Mouse (Mus musculus) megakaryocyte progenitor cell, adult 5-6 weeks (primary cell): Measurements from ENCODE around the gene Grik4. TPM values are rescaled to one million over a fixed set of nuclear protein-coding genes. Genes with fewer than 3 reads are reported as not detected.
"Not testable (repeated sequence)": the region's sequence is repeated elsewhere in the genome, so short reads cannot be mapped to it uniquely, and the experiment has no call there.

Source experiments
- ATAC-seq: replicated peaks from 2 replicates; pipeline ENCODE4 v1.8.0; 2016; ENCODE audit warnings: mild to moderate bottlenecking, moderate TSS enrichment, inconsistent platforms; ENCODE audit not compliant: poor library complexity
- total RNA-seq, 2 experiments: library from RNA; stranded (forward) in 1 of 2; stranded (reverse) in 1 of 2; fragments of 157-497, 149-512 nt in 1 of 2; fragments of 200-1000 nt in 1 of 2; gene quantifications; 2 replicates each; pipeline versions ENCODE4 v1.2.3 to v1.2.4; 2015 to 2017

Gene Grik4
- total RNA-seq, 2 experiments from 2014 or later, result not detected

DNA sequence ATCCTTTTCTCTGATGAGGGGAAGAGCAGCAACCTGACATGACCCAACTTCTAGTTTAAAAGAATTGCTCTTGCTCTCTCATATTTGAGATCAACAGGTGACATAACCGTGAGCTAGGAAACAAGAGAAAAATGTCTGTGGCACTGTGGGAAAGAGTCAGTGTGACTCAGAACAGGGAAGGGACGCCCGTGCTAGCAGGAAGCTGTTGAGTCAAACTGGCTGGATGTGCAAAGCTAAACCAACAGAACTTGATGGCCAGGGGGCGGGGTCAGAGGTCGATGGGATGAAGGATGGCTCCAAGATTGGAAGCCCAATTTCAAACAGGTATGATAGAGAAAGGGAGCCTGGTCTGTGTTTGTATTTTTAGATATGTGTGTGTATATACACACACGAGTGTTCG, 144.2 kb downstream of the Grik4 start:
- ATAC-seq, result no peak

DNA sequence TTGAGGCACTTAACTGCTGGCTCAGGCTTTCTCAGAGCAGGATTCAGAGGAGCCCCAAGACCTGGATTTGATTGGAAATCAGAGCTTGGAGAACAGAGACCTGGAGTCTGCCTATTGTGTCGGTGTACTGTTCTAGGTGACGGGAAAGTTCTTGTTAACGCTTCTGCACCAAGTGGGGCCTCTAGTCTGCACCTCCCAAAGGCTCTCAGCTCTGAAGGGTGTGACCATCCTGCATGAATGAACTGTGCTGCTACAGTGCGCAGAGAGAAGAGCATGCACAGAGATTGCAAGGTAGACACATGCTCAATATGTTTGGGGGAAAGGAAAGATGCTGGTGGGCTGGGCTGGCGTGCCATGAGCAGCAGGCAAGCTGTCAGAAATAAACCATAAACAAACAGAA, 144.6 kb downstream of the Grik4 start:
- ATAC-seq, result no peak

DNA sequence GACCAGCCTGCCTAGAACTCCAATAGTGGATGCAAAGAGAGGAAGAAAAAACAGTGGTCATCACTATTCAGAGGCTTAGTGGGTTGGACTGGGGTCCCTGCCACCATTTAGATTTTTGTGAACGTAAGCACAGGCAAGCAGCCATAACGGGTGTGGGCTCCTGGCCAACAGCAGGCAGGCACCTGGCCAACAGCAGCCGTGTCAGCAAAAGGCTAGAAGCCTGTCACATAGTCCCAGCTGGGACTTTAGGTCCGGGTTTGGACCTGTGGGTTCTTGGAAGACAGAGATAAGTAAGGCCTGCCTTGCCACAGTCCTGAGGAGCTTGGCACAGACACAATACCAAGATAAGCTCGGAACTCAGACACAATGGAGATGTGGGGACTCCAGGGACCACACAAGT, 145.1 kb downstream of the Grik4 start:
- peak; percentile 46 for ATAC-seq

DNA sequence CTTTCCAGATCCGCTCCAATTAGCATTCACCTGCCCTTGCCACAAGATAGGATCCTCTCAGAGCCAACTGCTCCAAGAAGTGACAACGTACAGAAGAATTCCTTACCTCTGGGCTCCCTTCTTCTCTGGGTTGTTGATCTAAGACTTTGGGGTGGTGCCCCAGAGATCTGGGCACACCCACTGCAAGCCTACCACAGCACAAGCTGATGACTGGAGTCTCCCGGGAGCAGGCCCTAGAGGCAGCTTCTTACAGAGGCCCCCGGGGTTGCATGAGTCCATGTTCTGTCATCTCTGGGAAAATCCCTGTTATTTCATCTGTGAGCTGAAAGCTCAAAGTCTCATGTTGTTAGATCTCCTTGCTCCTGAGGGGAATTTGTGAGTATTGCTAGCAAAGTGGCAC, 146.0 kb downstream of the Grik4 start:
- ATAC-seq, result no peak

DNA sequence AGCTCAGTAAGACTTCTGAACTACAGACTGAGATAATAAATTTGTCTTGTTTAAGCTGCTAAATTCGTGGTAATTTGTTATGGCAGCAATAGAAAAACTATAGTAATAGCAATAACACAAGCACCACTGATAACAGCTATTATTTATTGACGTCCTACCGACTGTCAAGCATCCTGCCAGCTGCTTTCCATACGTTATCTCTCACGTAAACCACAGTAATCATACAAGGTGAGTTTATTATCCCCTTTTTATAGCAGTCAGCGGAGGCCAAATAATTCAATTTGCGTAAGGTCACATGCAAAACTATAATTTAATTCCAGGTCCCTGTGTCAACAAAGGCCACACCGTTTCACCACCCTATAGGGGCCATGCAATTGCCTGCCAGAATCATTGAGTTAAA, 147.0 kb downstream of the Grik4 start:
- ATAC-seq, result no peak

DNA sequence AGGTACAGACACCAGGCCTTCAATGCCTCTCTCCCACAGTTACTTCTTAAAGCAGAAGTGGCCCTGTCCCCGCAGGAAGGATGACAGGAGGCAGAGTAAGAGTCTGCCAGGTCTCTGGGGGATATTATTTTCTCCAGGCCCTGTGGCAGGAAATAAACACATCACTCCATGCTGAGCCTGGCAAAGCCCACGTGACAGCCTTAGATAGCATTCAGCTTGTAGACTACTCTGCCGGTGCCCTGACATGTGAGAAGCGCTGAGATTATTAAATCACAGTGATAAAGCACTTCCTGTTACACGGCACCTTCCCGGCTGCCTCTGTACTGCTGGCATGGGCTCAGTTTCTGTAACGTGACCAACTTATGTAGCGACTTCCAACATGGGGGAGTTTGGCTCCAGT, 148.4 kb downstream of the Grik4 start:
- ATAC-seq, result no peak; the same call in 1 of the 2 replicates

DNA sequence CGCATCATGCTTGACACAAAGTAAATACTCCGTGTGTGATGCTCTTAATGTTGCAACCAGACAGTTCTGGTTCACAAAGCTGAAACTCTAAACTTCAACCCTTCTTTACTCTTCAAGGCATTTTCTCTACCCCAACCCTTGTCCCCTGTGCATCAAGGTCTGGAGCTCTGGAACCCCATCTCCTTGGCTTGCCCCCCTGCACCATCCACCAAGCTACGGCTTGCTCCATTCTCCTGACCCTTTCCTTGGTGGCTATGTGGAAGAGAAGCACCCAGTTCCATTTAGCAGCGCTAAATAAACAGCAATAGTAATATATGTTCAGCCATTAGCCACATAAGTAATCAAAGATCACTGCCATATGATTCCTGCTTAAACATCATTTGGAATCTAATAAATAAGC, 150.3 kb downstream of the Grik4 start:
- no peak for ATAC-seq

DNA sequence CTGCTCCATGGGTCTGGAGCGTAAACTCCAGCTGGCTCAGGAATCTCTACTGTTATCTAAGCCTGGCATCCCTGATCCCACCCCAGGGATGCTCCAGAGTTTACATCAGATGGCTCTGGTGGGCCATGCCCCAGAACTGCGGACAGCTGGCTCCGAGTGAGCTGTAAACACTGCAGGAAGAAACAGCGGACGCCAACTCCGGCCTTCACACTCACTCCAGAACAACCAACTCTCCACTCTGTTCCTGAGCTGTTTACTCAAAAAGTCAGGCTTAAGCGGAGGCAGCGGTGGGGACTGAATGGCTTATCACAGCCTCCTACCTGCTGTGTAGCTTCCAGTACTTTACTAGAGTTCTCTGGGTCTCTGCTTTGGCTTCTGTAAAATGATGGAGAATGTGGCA, 150.7 kb downstream of the Grik4 start:
- no peak for ATAC-seq

DNA sequence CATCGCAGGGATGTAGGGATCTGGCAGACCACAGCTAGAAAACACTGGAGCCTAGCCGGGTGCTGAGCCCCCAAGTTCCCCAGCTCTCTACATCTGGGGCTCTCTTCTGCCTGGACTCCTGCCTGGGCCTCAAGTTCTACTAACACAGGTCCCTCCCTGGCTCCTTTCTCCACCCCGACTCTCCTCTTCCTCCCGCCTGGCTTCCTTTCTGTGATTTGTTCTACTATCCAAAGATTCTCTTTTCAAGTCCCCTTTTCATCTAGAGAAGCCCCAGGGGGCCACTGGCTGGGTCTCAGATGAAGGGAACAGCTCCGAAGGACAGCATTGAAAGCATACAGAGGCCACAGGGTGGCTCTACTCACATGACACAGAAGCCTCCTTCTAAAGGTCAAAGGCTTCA, 151.9 kb downstream of the Grik4 start:
- ATAC-seq, result no peak

DNA sequence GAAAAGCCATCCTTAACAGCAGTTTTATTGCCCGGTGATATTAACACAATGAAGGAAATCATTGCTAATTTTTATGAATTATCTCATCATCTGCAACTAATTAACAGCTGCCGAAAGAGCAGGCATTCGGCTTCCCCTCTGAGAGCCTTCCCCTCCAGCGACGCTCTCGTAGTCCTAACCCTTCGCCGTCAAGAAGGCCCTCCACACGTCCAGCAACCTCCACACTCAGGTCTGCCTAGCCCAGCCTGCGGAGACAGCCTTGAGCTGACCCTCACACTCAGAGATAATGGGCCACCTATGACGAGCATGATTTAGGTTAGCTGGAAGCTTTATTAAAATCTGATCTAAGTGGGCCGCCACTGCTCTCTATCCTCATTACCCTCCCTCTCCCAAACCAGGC, 152.5 kb downstream of the Grik4 start:
- no peak for ATAC-seq

DNA sequence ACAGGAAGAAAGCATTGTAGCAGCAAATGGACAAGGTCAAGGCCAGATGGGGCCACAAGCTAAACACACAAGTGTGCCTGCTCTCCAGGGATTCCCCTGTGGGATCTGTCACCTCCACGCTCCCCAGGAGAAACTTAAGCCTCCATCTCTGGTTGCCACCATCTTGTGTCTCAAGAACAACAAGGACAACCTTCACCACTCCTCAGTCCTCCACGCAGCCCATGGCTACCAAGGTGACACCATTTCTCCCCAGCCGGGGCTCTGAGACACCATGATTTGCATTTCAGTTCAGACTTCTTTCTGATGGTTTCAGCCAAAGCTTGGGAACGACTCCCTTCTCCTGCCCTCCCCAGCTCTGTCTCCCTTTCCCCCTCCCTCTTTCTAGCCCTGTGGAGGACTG, 152.9 kb downstream of the Grik4 start:
- ATAC-seq, result no peak

DNA sequence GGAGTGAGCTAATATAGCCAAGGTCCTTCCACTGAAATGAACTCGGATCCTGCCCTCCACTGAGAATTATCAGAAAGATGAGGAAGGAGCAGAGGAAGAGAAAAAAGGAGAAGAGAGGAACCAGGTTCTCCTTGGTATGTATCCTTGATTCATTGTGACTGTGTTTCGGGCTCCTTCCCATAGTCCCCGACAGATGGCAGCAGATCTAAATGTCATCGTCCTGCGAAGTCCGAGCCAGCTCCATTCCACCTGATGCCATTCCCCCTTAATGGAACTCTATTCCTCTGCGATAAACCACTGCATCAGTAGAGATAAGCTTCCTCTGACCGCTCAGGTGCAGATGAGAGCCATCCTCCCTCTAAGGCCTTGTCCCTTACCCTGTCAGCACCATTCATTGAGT, 155.8 kb downstream of the Grik4 start:
- peak; percentile 80 for ATAC-seq

DNA sequence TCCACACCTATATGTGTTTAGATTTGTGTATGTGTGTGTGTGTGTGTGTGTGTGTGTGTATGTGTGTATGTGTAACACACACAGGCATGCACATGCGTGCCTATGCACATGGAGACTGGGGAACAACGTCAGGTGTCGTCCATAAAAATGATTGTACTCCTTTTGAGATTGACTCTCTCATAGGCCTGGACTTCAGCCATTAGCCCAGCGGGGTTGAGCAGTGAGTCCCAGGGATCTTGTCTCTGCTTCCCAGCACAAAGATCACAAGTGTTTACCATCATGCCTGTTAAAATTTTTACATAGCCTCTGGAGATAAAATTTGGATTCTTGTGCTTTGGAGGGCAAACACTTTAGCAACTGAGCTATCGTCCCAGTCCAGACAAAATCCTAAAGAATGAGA, 157.4 kb downstream of the Grik4 start:
- ATAC-seq, result no peak

DNA sequence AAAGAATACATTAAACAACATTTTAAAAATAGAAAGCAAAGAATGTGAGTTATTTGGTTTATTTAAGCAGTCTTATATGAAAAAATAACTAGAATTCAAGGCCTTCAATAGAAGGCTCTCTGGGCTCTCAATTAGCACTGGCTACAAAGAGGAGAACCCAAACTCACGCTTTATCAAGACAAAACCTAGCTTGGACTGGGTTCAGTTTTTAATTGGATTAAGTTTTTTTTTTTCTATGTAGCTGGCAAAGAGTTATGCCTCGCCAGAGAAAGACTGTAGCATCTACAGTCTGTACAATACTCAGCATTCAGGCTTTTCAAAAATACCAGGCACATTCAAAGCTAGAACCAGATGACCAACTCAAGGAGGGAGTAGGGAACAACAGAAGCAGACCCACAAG, 158.0 kb downstream of the Grik4 start:
- no peak for ATAC-seq

DNA sequence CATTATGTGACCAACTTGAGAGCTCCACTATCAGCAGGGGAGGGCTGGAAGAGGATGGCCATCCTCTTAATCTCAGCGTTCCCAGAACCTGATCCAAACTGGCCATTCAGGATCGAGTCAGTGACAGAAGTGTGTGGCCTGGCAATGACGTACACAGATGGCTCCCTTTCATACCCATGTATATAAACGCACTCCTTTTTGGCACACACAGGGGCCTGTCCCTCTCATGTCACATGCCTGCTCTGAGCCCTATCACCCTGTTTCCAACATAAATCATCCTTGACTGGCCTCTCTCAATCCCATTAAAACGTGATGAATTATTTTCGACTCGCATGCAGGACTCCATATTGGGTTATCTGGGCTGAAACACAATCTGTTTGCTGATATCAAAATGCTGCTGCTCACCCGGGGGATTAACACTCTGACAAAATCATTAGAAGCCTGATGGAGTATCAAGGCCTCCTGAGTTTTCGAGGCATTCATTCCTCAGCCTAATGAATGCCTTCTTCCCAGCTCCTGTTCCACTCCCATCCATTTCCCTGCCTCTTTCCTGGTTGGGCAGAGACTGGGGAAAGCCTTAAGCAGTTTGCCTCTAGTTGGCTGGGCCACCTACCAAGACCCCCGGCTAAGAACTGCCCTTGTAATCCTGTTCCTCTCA, 159.0 kb downstream of the Grik4 start:
- no peak for ATAC-seq

DNA sequence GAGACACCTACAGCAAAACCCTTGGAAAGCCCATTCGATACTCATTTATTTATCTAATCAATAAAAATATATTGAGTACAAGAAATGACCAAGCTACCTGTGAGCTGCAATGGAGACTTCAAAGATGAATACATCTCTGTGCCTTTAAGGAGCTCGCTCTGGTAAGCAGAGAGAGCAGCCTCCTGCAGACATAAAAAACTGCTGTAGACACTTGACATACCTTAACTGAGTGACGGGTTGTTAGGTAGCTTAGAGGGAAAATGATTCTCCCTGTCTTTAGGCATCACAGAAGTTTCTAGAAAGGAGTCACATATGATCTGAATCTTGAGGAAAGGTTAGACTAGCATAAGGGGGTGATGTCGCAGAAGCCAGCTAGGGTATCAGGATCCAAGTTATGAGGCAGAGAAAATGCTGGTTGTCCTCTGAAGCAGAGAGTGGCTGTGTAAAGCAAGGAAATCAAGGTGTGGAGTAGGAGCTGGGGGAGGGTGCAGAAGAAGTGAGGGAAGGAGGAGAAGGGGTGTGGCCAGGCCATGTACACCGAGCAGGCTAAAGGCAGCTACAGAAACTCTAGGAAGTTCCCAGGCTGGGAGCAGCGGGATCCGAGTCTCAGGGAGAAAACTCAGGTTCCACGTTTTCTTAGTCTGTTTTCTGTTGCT, 160.9 kb downstream of the Grik4 start:
- ATAC-seq, result no peak

DNA sequence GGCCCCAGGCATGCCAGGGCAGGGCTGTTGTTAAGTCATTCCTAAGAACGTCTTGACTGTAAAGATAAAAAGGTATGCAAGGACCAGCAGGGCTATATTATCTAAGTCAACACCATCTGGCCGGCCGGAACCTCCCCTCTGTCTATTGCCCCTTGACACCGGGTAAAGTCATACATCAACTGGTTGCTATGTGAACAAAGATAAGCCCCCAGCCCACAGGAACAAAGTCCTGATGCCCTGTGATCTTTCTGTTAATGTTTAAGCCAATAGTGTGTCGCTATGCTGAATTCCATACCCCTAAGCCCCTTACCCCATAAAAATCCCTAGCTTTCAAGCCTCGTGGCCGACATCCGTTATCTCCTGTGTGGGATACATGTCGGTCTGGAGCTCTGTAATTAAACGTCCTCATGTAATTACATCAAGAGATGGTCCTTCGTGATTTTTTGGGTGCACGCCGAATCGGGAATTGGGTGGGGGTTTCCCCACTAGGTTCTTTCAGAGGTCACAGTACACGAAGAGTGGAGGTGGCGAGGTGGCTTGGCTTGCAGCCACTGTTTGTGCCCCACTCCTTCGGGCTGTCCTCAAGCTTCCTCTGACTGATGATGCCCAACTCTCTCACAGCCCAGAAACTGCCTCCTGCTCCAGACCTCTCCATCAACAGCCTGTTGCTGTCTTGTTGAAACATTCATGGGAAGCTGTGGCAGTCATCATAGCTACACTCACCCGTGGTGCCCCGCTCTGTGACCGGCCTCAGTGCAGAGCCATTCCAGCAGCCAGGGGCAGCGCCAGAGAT, 165.6 kb downstream of the Grik4 start:
- not testable (repeated sequence) for ATAC-seq

DNA sequence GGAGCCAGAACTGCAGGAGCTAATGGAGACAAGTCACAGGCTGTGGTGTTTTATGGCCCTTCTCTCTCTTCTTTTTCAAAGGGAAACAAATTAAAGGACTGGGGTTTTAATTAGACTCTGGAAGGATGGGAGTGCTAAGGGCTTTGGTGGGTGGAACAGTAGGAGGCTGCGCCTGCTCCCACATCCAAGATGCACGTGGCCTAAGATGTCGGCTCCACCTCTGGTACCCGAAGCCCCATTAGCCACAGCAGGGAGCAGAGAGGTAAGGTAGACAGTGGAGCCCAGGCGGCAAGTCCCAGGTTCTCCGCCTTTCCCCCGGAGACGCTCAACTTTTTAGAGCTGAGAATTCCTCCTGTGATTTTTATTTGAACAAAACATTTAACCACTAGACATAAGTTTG, 166.4 kb downstream of the Grik4 start:
- ATAC-seq, result no peak

DNA sequence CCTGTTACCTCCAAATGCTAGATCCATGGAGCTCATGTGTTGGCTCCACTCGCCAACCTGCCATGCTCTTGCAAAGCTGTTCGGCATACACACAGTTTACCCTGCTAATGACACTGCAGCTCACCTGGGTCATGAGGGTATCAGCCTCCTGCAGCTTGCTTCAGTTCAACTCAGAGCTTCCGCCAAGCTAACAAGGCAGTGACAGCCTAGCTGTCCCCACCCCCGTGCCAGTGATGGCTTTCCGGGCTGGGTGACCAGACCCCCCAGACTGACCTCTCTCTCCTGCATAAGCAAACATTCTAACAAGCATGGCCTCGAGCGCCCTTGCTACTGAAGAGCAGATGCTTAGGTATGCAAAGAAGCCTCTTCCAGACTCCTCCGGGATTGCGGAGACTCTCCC, 167.5 kb downstream of the Grik4 start:
- no peak for ATAC-seq

DNA sequence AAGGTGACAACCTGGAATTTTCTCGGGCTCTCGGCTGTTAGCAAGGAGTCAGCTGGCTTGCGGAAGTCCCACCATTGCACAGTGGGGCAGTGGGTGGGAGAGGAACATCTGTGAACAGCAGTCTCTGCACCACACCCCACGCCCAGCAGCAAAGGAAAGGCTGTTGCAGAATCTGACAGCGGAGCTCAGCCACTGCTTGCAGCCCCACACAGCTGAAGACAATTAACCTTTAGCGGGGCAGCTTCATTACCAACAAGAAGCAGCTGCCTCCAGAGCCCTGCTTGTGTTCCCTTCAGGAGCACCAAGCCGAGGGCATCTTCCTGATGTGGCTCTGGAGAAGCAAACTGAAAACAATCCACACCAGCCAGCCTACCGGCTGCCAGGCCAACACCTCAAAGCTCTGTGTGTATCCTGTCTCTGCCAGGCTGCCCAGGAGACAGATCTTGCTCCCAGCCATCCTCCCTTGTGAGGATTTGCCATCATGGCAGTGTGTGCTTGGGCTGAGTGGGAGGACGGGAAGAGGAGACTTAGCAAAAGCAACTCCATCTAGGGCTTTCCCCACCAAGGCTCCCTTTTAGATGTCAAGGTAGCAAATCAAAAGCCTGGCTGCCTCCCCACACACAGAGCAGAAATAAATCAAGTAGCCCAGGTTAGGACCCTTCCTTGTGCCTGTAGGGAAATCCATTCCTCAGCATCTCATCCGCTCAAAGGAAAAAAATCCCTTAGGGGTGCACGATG, 179.3 kb downstream of the Grik4 start:
- ATAC-seq, result no peak

DNA sequence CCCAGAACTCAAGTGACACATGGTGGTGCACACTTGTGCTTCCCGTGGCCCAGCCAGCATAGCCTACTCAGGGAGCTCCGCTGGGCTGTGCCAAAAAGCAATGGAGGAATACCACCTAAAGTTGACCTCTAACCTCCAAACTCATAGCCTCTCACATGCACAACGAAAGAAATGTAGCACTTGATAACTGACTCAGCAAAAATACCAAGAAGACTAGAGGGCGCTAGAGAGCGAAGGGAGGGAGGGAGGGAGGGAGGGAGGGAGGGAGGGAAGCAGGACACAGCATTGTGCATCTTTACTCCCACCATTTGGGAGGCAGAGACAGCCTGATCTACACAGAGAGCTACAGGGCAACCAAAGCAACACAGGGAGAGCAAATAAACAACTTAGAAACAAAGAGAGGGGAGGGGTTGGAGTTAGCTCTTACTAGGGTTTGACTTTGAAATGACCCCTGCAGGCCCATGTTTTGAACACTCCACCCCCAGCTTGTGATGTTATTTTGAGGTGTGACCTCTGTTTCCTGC, 185.5 kb downstream of the Grik4 start:
- ATAC-seq, result no peak
